Mouse (Mus musculus): ENCODE data around the gene Plxna2. TPM values are rescaled to one million over a fixed set of nuclear protein-coding genes. Genes with fewer than 3 reads are reported as not detected.
A peak's percentile ranks its signal among the peaks of the same experiment; 100 is the strongest.

The Plxna2 gene
- polyA plus RNA-seq (2016; fragmentation: Nextera tagmentation; extraction: Ambion mirVana): 19.0 and 19.3 TPM in 2 replicates

- H3K4me2 ChIP-seq (replicated peaks): peak within 1 kb of the TSS; percentile 87
- peaks cover 42% of the 10 kb centered on the region for H3K4me1 ChIP-seq
- peak within 1 kb of the TSS; percentile 85 for H3K4me3 ChIP-seq
- no peak within 1 kb of the TSS for H3K9ac ChIP-seq (replicated peaks)
- H3K27ac ChIP-seq (replicated peaks): peak within 1 kb of the TSS; percentile 91
- H3K27me3 ChIP-seq: no peaks in the 10 kb centered on the region
- no peaks in the 10 kb centered on the region for H3K36me3 ChIP-seq
- no peaks in the 10 kb centered on the region for H3K9me3 ChIP-seq
- ATAC-seq (ENCODE audit: low FRiP score, low read depth): no peak
- 92% methylated on average over 2 of the region's 2 CpGs for WGBS
Measured at GRCm38 (mm10) chr1:194617918-194618317, at the start of gene Plxna2. Gene Plxna2, plus strand, starts transcription at chr1:194618218.

- Histone ChIP-seq H3K27ac (replicated peaks) (no peak overlapping the region), H3K4me3 (no peak overlapping the region), H3K27me3 (no peaks in the 10 kb centered on the region), H3K9me3 (no peaks in the 10 kb centered on the region), H3K4me2 (replicated peaks) (no peak overlapping the region), H3K36me3 (no peaks in the 10 kb centered on the region), H3K9ac (replicated peaks) (no peak overlapping the region), H3K4me1 (peaks cover 4% of the 10 kb centered on the region; the same call in 1 of the 2 replicates)
- WGBS: 62% methylated on average over 3 of the region's 3 CpGs
- no peak for ATAC-seq (ENCODE audit: low FRiP score, low read depth)
Measured at GRCm38 (mm10) chr1:194573870-194574269, 44.1 kb upstream of the Plxna2 start.

DNA sequence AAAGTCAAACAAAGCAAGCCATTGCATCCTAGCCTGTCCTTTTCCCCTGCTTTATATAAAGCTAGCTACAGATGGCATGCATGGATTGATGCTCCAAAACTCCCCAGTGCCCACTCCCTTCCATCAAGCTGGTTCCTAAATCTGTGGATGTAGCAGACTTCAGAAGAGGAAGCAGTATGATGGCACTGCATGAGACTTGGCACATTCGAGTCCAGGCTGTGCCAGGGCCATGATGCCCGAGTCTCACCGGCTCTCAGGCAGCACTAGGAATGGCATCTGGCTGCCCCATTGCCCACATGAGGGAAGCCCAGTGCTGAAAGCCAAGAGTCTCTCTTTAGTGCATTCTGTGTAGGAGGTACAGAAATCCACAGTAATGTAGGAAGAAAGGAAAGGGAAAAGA is 39.7 kb upstream of the Plxna2 start:
- no peak for ATAC-seq (ENCODE audit: low FRiP score, low read depth)
- Histone ChIP-seq H3K9ac (replicated peaks) (no peak overlapping the region), H3K4me1 (peaks cover 4% of the 10 kb centered on the region; the same call in 1 of the 2 replicates), H3K4me3 (no peak overlapping the region), H3K9me3 (no peaks in the 10 kb centered on the region), H3K27me3 (no peaks in the 10 kb centered on the region), H3K27ac (replicated peaks) (no peak overlapping the region), H3K4me2 (replicated peaks) (no peak overlapping the region), H3K36me3 (no peaks in the 10 kb centered on the region)
- 86% methylated on average over 3 of the region's 3 CpGs for WGBS

- Histone ChIP-seq H3K27me3 (no peaks in the 10 kb centered on the region), H3K9ac (replicated peaks) (no peak overlapping the region), H3K4me3 (no peak overlapping the region), H3K4me1 (no peaks in the 10 kb centered on the region), H3K4me2 (replicated peaks) (no peak overlapping the region), H3K9me3 (no peaks in the 10 kb centered on the region), H3K27ac (replicated peaks) (no peak overlapping the region), H3K36me3 (no peaks in the 10 kb centered on the region)
- no peak for ATAC-seq (ENCODE audit: low FRiP score, low read depth)
Measured at GRCm38 (mm10) chr1:194580539-194580938, 37.5 kb upstream of the Plxna2 start.

GRCm38 (mm10) chr1:194586670-194587069 is 31.3 kb upstream of the Plxna2 start:
- H3K4me3 ChIP-seq: no peak overlapping the region
- ATAC-seq (ENCODE audit: low FRiP score, low read depth): no peak
- no peak overlapping the region for H3K9ac ChIP-seq (replicated peaks)
- H3K36me3 ChIP-seq: no peaks in the 10 kb centered on the region
- WGBS: 78% methylated on average over 1 of the region's 1 CpGs
- H3K4me2 ChIP-seq (replicated peaks): no peak overlapping the region
- H3K4me1 ChIP-seq: peaks cover 11% of the 10 kb centered on the region
- H3K9me3 ChIP-seq: no peaks in the 10 kb centered on the region
- H3K27ac ChIP-seq (replicated peaks): no peak overlapping the region
- no peaks in the 10 kb centered on the region for H3K27me3 ChIP-seq

GRCm38 (mm10) chr1:194587532-194587931 is 30.5 kb upstream of the Plxna2 start:
- no peak overlapping the region for H3K9ac ChIP-seq (replicated peaks)
- no peaks in the 10 kb centered on the region for H3K9me3 ChIP-seq
- no peaks in the 10 kb centered on the region for H3K27me3 ChIP-seq
- H3K36me3 ChIP-seq: no peaks in the 10 kb centered on the region
- no peak overlapping the region for H3K4me3 ChIP-seq
- ATAC-seq (ENCODE audit: low FRiP score, low read depth): no peak
- peaks cover 11% of the 10 kb centered on the region for H3K4me1 ChIP-seq
- no peak overlapping the region for H3K4me2 ChIP-seq (replicated peaks)
- H3K27ac ChIP-seq (replicated peaks): no peak overlapping the region

DNA sequence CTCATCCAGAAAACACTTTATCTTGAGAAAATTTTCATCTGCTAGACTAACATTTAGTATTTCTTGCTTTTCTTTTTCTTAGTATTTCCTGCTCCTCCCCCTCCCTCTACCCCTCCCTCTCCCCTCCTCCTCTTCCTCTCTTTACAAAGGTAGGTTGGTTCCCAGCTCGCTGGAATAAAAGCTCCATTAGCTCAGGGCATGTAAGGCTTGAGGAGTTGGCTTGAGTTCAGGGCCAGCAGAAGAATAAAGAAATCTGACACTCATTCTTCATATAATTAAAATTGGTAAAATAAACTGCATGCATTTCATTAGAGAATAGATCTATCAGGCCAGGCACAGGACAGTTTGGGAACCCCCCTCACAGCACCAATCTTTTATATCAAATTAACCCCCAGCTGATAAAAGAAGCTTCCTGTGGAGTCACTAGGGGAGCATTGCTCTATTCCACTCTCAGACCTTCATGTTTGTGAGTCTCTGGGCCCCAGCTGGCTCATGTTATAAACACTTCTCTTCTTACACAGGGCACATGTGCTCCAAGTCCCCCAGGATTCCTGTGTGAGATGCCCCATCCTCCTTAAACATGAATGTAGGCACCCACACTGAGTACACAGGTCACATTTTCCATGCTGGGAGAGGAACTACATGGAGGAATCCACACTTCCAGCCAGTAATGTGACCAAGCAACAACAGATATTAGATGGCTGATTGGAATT is 29.9 kb upstream of the Plxna2 start:
- Histone ChIP-seq H3K4me3 (no peak overlapping the region), H3K27ac (replicated peaks) (no peak overlapping the region), H3K36me3 (no peaks in the 10 kb centered on the region), H3K4me2 (replicated peaks) (no peak overlapping the region), H3K9ac (replicated peaks) (no peak overlapping the region), H3K4me1 (peaks cover 11% of the 10 kb centered on the region), H3K27me3 (no peaks in the 10 kb centered on the region), H3K9me3 (no peaks in the 10 kb centered on the region)
- WGBS: 32% methylated on average over 1 of the region's 1 CpGs
- no peak for ATAC-seq (ENCODE audit: low FRiP score, low read depth)

DNA sequence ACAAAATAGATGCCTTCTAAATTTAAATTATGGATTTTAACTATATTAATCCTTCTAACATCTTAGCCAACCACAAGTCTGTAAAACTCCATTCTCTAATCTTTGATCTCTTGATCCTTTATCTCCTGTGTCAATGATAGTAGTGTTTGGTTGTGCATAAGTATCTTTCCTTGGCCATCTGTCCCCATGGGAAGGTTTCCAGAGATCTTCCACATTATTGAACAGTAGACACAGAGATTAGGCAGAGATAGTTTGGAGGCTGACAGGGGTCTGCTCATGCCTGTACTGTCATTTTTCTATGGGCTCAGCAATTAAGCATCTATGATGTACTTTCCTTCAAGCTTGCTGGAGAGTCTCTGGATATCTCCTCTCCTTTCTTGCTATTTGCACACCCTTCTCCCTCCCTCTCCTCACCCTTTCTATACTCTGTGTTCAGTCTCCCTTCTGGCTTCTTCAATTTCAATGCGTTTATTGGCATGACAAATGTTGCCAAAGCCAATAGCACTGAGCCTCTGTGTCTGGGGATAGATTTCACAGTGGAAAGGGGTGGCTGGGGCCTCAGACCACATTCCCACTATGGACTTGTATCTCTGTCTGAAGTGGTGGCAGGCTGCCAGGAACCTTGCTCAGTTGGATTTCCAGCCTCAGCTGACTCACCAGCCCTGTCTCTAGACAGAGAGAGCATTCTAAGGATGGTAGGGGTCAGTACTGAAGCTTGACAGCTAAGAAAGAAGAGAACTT is 29.1 kb upstream of the Plxna2 start:
- H3K4me2 ChIP-seq (replicated peaks): no peak overlapping the region
- WGBS: 79% methylated on average over 1 of the region's 1 CpGs
- no peak for ATAC-seq (ENCODE audit: low FRiP score, low read depth)

GRCm38 (mm10) chr1:194593155-194593554 is 24.9 kb upstream of the Plxna2 start:
- no peak overlapping the region for H3K4me2 ChIP-seq (replicated peaks)
- no peak overlapping the region for H3K9ac ChIP-seq (replicated peaks)
- no peak for ATAC-seq (ENCODE audit: low FRiP score, low read depth)
- no peak overlapping the region for H3K4me3 ChIP-seq
- no peaks in the 10 kb centered on the region for H3K27me3 ChIP-seq
- peaks cover 10% of the 10 kb centered on the region for H3K4me1 ChIP-seq
- H3K9me3 ChIP-seq: no peaks in the 10 kb centered on the region
- no peaks in the 10 kb centered on the region for H3K36me3 ChIP-seq
- H3K27ac ChIP-seq (replicated peaks): no peak overlapping the region
- WGBS: 83% methylated on average over 5 of the region's 5 CpGs

More for the DNA sequence above, 29.1 kb upstream of the Plxna2 start:
- H3K9me3 ChIP-seq: no peaks in the 10 kb centered on the region
- no peak overlapping the region for H3K27ac ChIP-seq (replicated peaks)
- H3K9ac ChIP-seq (replicated peaks): no peak overlapping the region
- H3K27me3 ChIP-seq: no peaks in the 10 kb centered on the region
- peaks cover 11% of the 10 kb centered on the region for H3K4me1 ChIP-seq
- no peaks in the 10 kb centered on the region for H3K36me3 ChIP-seq
- no peak overlapping the region for H3K4me3 ChIP-seq

DNA sequence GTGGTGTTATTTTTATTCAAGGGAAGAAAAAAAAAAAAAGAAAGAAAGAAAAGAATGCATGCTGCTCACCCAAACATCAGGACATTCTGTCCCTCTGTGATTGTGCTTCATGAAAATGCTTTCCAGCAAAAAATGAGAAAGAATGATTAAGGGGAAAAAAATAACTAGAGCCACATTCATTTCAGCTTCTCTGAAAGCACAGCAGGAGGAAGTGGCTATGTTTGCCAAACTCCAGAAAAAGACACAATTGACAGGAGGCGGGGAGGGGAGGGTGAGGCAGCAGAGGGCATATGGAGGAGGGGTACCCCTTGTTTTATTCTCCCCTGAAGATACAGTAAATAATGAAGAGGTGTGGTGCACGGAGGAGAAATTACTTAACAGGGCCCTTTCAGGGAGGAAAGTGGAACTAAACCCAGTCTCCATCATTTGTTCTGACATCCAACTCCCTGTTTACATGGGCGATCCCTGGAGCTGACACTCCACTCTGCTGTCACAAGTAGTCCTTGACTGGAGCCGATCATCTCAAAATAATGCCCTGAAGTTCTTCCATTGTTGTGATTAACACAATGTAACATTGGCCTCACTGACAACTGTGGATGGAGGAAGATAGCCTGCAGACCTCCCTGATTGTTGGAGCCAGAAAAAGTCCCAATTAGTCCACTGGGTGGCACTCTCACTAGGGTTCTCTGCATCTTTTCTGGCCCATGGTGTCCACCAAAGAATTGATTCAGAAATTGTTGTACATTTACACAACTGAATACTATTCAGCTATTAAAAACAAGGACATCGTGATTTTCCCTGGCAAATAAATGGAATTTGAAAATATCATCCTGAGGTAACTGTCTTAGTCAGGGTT is 10.4 kb upstream of the Plxna2 start:
- Histone ChIP-seq H3K4me2 (replicated peaks) (no peak overlapping the region), H3K9ac (replicated peaks) (no peak overlapping the region), H3K27me3 (no peaks in the 10 kb centered on the region), H3K9me3 (no peaks in the 10 kb centered on the region), H3K4me3 (no peak overlapping the region), H3K36me3 (no peaks in the 10 kb centered on the region), H3K4me1 (peaks cover 9% of the 10 kb centered on the region; the same call in 1 of the 2 replicates), H3K27ac (replicated peaks) (no peak overlapping the region)
- 69% methylated on average over 5 of the region's 5 CpGs for WGBS
- ATAC-seq (ENCODE audit: low FRiP score, low read depth): no peak

DNA sequence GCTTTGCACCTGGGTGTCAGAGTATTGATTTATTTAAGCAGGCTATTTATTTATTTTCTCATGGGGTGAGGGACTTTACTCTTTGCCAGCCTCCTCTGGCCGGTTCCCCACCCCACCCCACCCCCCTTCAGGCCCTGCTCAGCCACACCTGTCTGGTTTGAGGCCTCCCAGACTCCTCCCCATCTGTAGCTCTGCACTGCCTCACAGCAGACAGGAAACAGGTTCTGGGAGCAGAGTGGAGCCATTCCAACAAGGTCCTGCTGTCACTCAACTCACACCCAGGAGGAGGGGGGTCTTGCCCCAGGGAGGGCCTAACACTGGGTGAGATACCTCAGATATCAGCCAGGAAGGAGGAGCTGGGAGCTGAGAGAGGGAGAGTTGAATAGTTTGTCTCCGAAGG is 7.5 kb upstream of the Plxna2 start:
- H3K27ac ChIP-seq (replicated peaks): no peak overlapping the region
- 0 out of 2 replicates have a peak, but pooled peaks have one; percentile 9 for ATAC-seq (ENCODE audit: low FRiP score, low read depth)
- no peak overlapping the region for H3K4me3 ChIP-seq
- no peak overlapping the region for H3K9ac ChIP-seq (replicated peaks)
- peaks cover 24% of the 10 kb centered on the region for H3K4me1 ChIP-seq
- no peaks in the 10 kb centered on the region for H3K36me3 ChIP-seq
- no peaks in the 10 kb centered on the region for H3K9me3 ChIP-seq
- H3K4me2 ChIP-seq (replicated peaks): no peak overlapping the region
- WGBS: 19% methylated on average over 2 of the region's 2 CpGs
- H3K27me3 ChIP-seq: no peaks in the 10 kb centered on the region

DNA sequence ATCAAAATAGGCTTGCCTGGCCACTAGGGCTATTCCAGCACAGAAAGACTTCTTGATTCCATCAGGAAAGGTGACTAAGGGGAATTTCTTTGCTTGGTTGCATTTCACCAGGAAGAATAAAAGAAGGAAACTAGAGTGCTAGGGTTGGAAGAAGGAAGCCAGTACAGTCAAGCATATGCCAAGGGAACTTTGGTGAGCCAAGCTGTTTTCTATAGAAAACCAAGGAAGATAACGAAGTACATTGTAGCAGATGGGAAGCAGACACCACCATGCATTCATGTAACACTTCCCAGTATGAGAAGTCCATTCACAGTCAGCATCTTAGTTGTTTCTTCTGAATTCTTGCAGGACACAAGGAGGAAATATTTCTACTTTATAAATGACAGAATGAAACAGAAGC is 5.4 kb upstream of the Plxna2 start:
- WGBS: 91% methylated on average over 1 of the region's 1 CpGs
- no peak overlapping the region for H3K4me3 ChIP-seq
- no peaks in the 10 kb centered on the region for H3K27me3 ChIP-seq
- H3K9ac ChIP-seq (replicated peaks): no peak overlapping the region
- no peak for ATAC-seq (ENCODE audit: low FRiP score, low read depth)
- H3K36me3 ChIP-seq: no peaks in the 10 kb centered on the region
- no peak overlapping the region for H3K4me2 ChIP-seq (replicated peaks)
- no peak overlapping the region for H3K27ac ChIP-seq (replicated peaks)
- peaks cover 22% of the 10 kb centered on the region for H3K4me1 ChIP-seq
- H3K9me3 ChIP-seq: no peaks in the 10 kb centered on the region
